Mouse (Mus musculus): ENCODE measurements around the gene Cadps. TPM values are rescaled to one million over a fixed set of nuclear protein-coding genes. Genes with fewer than 3 reads are reported as not detected.
A peak's percentile ranks its signal among the peaks of the same experiment; 100 is the strongest.

Cadps gene
- under 1 TPM; 0.18 to 0.93 TPM for total RNA-seq (2021)
- long read RNA-seq, experiment 1, result 0 reads
- long read RNA-seq, experiment 2, result 0 reads

- DNase-seq (ENCODE audit: low spot score in 2 of 2), result peak in 1 of 2 experiments; percentile 8
Observed at GRCm38 (mm10) chr14:12822491-12823219, at the start of gene Cadps. Gene Cadps, minus strand, starts transcription at chr14:12823079.

- no peak for DNase-seq (ENCODE audit: low spot score in 2 of 2)
Observed at GRCm38 (mm10) chr14:12869605-12870004, 46.7 kb upstream of the Cadps start.

GRCm38 (mm10) chr14:12865258-12865657 lies 42.4 kb upstream of the Cadps start:
- DNase-seq (ENCODE audit: low spot score in 2 of 2), result no peak

GRCm38 (mm10) chr14:12843860-12844259 lies 21.0 kb upstream of the Cadps start:
- no peak for DNase-seq (ENCODE audit: low spot score in 2 of 2)

GRCm38 (mm10) chr14:12839471-12839870 lies 16.6 kb upstream of the Cadps start:
- no peak for DNase-seq (ENCODE audit: low spot score in 2 of 2)

- no peak for DNase-seq (ENCODE audit: low spot score in 2 of 2)
Observed at GRCm38 (mm10) chr14:12838949-12839348, 16.1 kb upstream of the Cadps start.

GRCm38 (mm10) chr14:12838323-12838722 lies 15.4 kb upstream of the Cadps start:
- no peak for DNase-seq (ENCODE audit: low spot score in 2 of 2)

- DNase-seq (ENCODE audit: low spot score in 2 of 2), result no peak
Observed at GRCm38 (mm10) chr14:12837902-12838301, 15.0 kb upstream of the Cadps start.

- DNase-seq (ENCODE audit: low spot score in 2 of 2), result peak in 1 of 2 experiments; percentile 34
Observed at GRCm38 (mm10) chr14:12823781-12824180, 902 bp upstream of the Cadps start.

- peak in 1 of 2 experiments; percentile 9 for DNase-seq (ENCODE audit: low spot score in 2 of 2)
Observed at GRCm38 (mm10) chr14:12821831-12822490, 918 bp downstream of the Cadps start.

GRCm38 (mm10) chr14:12821156-12821813 lies 1.6 kb downstream of the Cadps start:
- DNase-seq (ENCODE audit: low spot score in 2 of 2), result no peak

GRCm38 (mm10) chr14:12820149-12820548 lies 2.7 kb downstream of the Cadps start:
- DNase-seq (ENCODE audit: low spot score in 2 of 2), result no peak

GRCm38 (mm10) chr14:12818442-12818841 lies 4.4 kb downstream of the Cadps start:
- DNase-seq (ENCODE audit: low spot score in 2 of 2), result no peak

- DNase-seq (ENCODE audit: low spot score in 2 of 2), result no peak
Observed at GRCm38 (mm10) chr14:12812072-12812471, 10.8 kb downstream of the Cadps start.

GRCm38 (mm10) chr14:12802995-12803394 lies 19.9 kb downstream of the Cadps start:
- no peak for DNase-seq (ENCODE audit: low spot score in 2 of 2)

- no peak for DNase-seq (ENCODE audit: low spot score in 2 of 2)
Observed at GRCm38 (mm10) chr14:12801100-12801499, 21.8 kb downstream of the Cadps start.

GRCm38 (mm10) chr14:12798926-12799325 lies 24.0 kb downstream of the Cadps start:
- DNase-seq (ENCODE audit: low spot score in 2 of 2), result no peak

- no peak for DNase-seq (ENCODE audit: low spot score in 2 of 2)
Observed at GRCm38 (mm10) chr14:12784296-12784695, 38.6 kb downstream of the Cadps start.

- no peak for DNase-seq (ENCODE audit: low spot score in 2 of 2)
Observed at GRCm38 (mm10) chr14:12780016-12780415, 42.9 kb downstream of the Cadps start.

- DNase-seq (ENCODE audit: low spot score in 2 of 2), result no peak
Observed at GRCm38 (mm10) chr14:12777990-12778389, 44.9 kb downstream of the Cadps start.

GRCm38 (mm10) chr14:12768870-12769269 lies 54.0 kb downstream of the Cadps start:
- no peak for DNase-seq (ENCODE audit: low spot score in 2 of 2)

- no peak for DNase-seq (ENCODE audit: low spot score in 2 of 2)
Observed at GRCm38 (mm10) chr14:12753237-12753636, 69.6 kb downstream of the Cadps start.

Measured in gastrocnemius, postnatal 4 days (tissue).